Mouse (Mus musculus) heart, adult 2 months (tissue): ENCODE measurements around the gene Smarcd3.
A peak's percentile ranks its signal among the peaks of the same experiment; 100 is the strongest.

Source experiments
- CTCF ChIP-seq: fragments of 200-600 bp; IDR thresholded peaks from 2 replicates; pipeline ENCODE4 v1.8.1; 2022; ENCODE audit warnings: antibody characterized with exemption, mild to moderate bottlenecking, moderate library complexity
- EP300 ChIP-seq: fragments of 200-500 bp; IDR thresholded peaks from 2 replicates; pipeline ENCODE4 v1.6.1; 2011; ENCODE audit warnings: low read depth, low read length, control low read depth; ENCODE audit not compliant: insufficient read depth
- POLR2A ChIP-seq: fragments of 200-500 bp; IDR thresholded peaks from 2 replicates; pipeline ENCODE4 v1.6.1; 2011; ENCODE audit warnings: mild to moderate bottlenecking, low read depth, low read length, control low read depth; ENCODE audit not compliant: insufficient read depth

- TF ChIP-seq POLR2A (no peak), CTCF (0 out of 2 replicates have a peak, but pooled peaks have one; percentile 9), EP300 (no peak)
Observed at GRCm38 (mm10) chr5:24578109-24578963, 45.9 kb downstream of the Smarcd3 start.
